Mouse (Mus musculus): Measurements from ENCODE around the gene Gm10720. TPM values are rescaled to one million over a fixed set of nuclear protein-coding genes. Genes with fewer than 3 reads are reported as not detected.
"Not testable (repeated sequence)": the region's sequence is repeated elsewhere in the genome, so short reads cannot be mapped to it uniquely, and the experiment has no call there.

Gene Gm10720
- polyA plus RNA-seq, 1 experiment from 2014 or later: not detected

DNA sequence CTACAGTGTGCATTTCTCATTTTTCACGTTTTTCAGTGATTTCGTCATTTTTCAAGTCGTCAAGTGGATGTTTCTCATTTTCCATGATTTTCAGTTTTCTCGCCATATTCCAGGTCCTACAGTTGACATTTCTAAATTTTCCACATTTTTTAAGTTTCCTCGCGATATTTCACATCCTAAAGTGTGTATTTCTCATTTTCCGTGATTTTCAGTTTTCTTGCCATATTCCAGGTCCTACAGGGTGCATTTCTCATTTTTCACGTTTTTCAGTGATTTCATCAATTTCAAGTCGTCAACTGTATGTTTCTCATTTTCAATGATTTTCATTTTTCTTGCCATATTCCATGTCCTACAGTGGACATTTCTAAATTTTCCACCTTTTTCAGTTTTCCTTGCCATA lies 1.7 kb downstream of the Gm10720 start, which contains the start of gene Gm10719:
TSS of gene Gm10719 (plus strand) at position 301 of the 400 bp plus-strand sequence.
- not testable (repeated sequence) for H3K36me3 ChIP-seq; H3K27ac ChIP-seq; ATAC-seq; H3K9ac ChIP-seq (replicated peaks); H3K4me2 ChIP-seq (replicated peaks); H3K4me3 ChIP-seq (replicated peaks); H3K27me3 ChIP-seq; H3K4me1 ChIP-seq (replicated peaks); H3K9me3 ChIP-seq
- 67% methylated on average over 1 of the region's 9 CpGs for WGBS

DNA sequence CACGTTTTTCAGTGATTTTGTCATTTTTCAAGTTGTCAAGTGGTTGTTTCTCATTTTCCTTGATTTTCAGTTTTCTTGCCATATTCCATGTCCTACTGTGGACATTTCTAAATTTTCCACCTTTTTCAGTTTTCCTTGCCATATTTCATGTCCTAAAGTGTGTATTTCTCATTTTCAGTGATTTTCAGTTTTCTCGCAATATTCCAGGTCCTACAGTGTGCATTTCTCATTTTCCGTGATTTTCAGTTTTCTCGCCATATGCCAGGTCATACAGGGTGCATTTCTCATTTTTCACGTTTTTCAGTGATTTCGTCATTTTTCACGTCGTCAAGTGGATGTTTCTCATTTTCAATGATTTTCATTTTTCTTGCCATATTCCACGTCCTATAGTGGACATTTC lies 3.5 kb downstream of the Gm10720 start:
- H3K4me3 ChIP-seq (replicated peaks); ATAC-seq; H3K9me3 ChIP-seq; H3K36me3 ChIP-seq; H3K27ac ChIP-seq; H3K27me3 ChIP-seq; H3K4me2 ChIP-seq (replicated peaks); H3K4me1 ChIP-seq (replicated peaks); H3K9ac ChIP-seq (replicated peaks): not testable (repeated sequence)
- 64% methylated on average over 9 of the region's 9 CpGs for WGBS

DNA sequence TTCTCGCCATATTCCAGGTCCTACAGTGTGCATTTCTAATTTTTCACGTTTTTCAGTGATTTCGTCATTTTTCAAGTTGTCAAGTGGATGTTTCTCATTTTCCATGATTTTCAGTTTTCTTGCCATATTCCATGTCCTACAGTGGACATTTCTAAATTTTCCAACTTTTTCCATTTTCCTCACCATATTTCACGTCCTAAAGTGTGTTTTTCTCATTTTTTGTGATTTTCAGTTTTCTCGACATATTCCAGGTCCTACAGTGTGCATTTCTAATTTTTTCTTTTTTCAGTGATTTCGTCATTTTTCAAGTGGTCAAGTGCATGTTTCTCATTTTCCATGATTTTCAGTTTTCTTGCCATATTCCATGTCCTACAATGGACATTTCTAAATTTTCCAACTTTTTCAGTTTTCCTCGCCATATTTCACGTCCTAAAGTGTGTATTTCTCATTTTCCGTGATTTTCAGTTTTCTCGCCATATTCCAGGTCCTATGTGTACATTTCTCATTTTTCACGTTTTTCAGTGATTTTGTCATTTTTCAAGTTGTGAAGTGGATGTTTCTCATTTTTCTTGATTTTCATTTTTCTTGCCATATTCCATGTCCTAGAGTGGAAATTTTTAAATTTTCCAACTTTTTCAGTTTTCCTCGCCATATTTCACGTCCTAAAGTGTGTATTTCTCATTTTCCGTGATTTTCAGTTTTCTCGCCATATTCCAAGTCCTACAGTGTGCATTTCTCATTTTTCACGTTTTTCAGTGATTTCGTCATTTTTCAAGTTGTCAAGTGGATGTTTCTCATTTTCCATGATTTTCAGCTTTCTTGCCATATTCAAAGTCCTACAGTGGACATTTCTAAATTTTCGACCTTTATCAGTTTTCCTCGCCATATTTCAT lies 4.6 kb downstream of the Gm10720 start:
- 80% methylated on average over 16 of the region's 19 CpGs for whole genome bisulfite sequencing
- peak; percentile 79 for ATAC-seq
- not testable (repeated sequence) for H3K27me3 ChIP-seq; H3K9ac ChIP-seq (replicated peaks); H3K4me2 ChIP-seq (replicated peaks); H3K4me3 ChIP-seq (replicated peaks); H3K27ac ChIP-seq; H3K36me3 ChIP-seq; H3K9me3 ChIP-seq; H3K4me1 ChIP-seq (replicated peaks)

DNA sequence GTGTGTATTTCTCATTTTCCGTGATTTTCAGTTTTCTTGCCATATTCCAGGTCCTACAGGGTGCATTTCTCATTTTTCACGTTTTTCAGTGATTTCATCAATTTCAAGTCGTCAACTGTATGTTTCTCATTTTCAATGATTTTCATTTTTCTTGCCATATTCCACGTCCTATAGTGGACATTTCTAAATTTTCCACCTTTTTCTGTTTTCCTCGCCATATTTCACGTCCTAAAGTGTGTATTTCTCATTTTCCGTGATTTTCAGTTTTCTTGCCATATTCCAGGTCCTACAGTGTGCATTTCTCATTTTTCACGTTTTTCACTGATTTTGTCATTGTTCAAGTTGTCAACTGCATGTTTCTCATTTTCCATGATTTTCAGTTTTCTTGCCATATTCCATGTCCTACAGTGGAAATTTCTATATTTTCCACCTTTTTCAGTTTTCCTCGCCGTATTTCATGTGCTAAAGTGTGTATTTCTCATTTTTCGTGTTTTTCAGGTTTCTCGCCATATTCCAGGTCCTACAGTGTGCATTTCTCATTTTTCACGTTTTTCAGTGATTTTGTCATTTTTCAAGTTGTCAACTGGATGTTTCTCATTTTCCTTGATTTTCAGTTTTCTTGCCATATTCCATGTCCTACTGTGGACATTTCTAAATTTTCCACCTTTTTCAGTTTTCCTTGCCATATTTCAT lies 7.0 kb downstream of the Gm10720 start:
- not testable (repeated sequence) for H3K27me3 ChIP-seq; H3K27ac ChIP-seq; H3K9me3 ChIP-seq; H3K4me3 ChIP-seq (replicated peaks); ATAC-seq; H3K36me3 ChIP-seq; H3K4me1 ChIP-seq (replicated peaks); H3K4me2 ChIP-seq (replicated peaks); H3K9ac ChIP-seq (replicated peaks)
- WGBS: 72% methylated on average over 11 of the region's 13 CpGs

DNA sequence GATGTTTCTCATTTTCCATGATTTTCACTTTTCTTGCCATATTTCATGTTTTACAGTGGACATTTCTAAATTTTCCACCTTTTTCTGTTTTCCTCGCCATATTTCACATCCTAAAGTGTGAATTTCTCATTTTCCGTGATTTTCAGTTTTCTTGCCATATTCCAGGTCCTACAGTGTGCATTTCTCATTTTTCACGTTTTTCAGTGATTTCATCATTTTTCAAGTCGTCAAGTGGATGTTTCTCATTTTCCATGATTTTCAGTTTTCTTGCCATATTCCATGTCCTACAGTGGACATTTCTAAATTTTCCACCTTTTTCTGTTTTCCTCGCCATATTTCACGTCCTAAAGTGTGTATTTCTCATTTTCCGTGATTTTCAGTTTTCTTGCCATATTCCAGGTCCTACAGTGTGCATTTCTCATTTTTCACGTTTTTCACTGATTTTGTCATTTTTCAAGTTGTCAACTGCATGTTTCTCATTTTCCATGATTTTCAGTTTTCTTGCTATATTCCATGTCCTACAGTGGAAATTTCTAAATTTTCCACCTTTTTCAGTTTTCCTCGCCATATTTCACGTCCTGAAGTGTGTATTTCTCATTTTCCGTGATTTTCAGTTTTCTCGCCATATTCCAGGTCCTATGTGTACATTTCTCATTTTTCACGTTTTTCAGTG lies 8.0 kb downstream of the Gm10720 start, which contains the start of gene Gm10718:
TSS of gene Gm10718 (plus strand) at position 236 of the 673 bp plus-strand sequence.
- 76% methylated on average over 12 of the region's 13 CpGs for WGBS
- H3K27ac ChIP-seq; ATAC-seq; H3K36me3 ChIP-seq; H3K27me3 ChIP-seq; H3K4me3 ChIP-seq (replicated peaks); H3K4me2 ChIP-seq (replicated peaks); H3K9me3 ChIP-seq; H3K4me1 ChIP-seq (replicated peaks); H3K9ac ChIP-seq (replicated peaks): not testable (repeated sequence)

DNA sequence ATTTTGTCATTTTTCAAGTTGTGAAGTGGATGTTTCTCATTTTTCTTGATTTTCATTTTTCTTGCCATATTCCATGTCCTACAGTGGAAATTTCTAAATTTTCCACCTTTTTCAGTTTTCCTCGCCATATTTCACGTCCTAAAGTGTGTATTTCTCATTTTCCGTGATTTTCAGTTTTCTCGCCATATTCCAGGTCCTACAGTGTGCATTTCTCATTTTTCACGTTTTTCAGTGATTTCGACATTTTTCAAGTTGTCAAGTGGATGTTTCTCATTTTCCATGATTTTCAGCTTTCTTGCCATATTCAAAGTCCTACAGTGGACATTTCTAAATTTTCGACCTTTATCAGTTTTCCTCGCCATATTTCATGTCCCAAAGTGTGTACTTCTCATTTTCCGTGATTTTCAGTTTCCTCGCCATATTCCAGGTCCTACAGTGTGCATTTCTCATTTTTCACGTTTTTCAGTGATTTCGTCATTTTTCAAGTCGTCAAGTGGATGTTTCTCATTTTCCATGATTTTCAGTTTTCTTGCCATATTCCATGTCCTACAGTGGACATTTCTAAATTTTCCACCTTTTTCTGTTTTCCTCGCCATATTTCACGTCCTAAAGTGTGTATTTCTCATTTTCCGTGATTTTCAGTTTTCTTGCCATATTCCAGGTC lies 8.7 kb downstream of the Gm10720 start:
- H3K4me1 ChIP-seq (replicated peaks); H3K27ac ChIP-seq; H3K36me3 ChIP-seq; H3K27me3 ChIP-seq; H3K4me3 ChIP-seq (replicated peaks); ATAC-seq; H3K4me2 ChIP-seq (replicated peaks); H3K9me3 ChIP-seq; H3K9ac ChIP-seq (replicated peaks): not testable (repeated sequence)
- 77% methylated on average over 16 of the region's 16 CpGs for WGBS

DNA sequence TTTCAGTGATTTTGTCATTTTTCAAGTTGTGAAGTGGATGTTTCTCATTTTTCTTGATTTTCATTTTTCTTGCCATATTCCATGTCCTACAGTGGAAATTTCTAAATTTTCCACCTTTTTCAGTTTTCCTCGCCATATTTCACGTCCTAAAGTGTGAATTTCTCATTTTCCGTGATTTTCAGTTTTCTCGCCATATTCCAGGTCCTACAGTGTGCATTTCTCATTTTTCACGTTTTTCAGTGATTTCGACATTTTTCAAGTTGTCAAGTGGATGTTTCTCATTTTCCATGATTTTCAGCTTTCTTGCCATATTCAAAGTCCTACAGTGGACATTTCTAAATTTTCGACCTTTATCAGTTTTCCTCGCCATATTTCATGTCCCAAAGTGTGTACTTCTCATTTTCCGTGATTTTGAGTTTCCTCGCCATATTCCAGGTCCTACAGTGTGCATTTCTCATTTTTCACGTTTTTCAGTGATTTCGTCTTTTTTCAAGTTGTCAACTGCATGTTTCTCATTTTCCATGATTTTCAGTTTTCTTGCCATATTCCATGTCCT lies 9.5 kb downstream of the Gm10720 start, which contains the start of gene Gm10717:
TSS of gene Gm10717 (plus strand) at position 506 of the 556 bp plus-strand sequence.
- H3K4me1 ChIP-seq (replicated peaks); ATAC-seq; H3K4me2 ChIP-seq (replicated peaks); H3K36me3 ChIP-seq; H3K4me3 ChIP-seq (replicated peaks); H3K9ac ChIP-seq (replicated peaks); H3K27ac ChIP-seq; H3K9me3 ChIP-seq; H3K27me3 ChIP-seq: not testable (repeated sequence)
- 72% methylated on average over 12 of the region's 12 CpGs for WGBS

DNA sequence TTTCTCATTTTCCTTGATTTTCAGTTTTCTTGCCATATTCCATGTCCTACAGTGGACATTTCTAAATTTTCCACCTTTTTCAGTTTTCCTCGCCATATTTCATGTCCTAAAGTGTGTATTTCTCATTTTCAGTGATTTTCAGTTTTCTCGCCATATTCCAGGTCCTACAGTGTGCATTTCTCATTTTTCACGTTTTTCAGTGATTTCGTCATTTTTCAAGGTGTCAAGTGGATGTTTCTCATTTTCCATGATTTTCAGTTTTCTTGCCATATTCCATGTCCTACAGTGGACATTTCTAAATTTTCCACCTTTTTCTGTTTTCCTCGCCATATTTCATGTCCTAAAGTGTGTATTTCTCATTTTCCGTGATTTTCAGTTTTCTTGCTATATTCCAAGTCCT lies 10.2 kb downstream of the Gm10720 start:
- ATAC-seq; H3K27me3 ChIP-seq; H3K4me1 ChIP-seq (replicated peaks); H3K27ac ChIP-seq; H3K36me3 ChIP-seq; H3K9me3 ChIP-seq; H3K9ac ChIP-seq (replicated peaks); H3K4me3 ChIP-seq (replicated peaks); H3K4me2 ChIP-seq (replicated peaks): not testable (repeated sequence)
- 73% methylated on average over 5 of the region's 6 CpGs for WGBS

DNA sequence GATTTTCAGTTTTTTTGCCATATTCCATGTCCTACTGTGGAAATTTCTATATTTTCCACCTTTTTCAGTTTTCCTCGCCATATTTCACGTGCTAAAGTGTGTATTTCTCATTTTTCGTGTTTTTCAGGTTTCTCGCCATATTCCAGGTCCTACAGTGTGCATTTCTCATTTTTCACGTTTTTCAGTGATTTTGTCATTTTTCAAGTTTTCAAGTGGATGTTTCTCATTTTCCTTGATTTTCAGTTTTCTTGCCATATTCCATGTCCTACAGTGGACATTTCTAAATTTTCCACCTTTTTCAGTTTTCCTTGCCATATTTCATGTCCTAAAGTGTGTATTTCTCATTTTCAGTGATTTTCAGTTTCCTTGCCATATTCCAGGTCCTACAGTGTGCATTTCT lies 10.7 kb downstream of the Gm10720 start:
- not testable (repeated sequence) for H3K27ac ChIP-seq; H3K36me3 ChIP-seq; H3K9ac ChIP-seq (replicated peaks); H3K4me2 ChIP-seq (replicated peaks); H3K9me3 ChIP-seq; H3K4me1 ChIP-seq (replicated peaks); H3K27me3 ChIP-seq; ATAC-seq; H3K4me3 ChIP-seq (replicated peaks)
- WGBS: 75% methylated on average over 5 of the region's 5 CpGs

DNA sequence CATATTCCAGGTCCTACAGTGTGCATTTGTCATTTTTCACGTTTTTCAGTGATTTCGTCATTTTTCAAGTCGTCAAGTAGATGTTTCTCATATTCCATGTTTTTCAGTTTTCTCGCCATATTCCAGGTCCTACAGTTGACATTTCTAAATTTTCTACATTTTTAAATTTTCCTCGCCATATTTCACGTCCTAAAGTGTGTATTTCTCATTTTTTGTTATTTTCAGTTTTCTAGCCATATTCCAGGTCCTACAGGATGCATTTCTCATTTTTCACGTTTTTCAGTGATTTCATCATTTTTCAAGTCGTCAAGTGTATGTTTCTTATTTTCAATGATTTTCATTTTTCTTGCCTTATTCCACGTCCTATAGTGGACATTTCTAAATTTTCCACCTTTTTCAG lies 11.3 kb downstream of the Gm10720 start:
- not testable (repeated sequence) for H3K9me3 ChIP-seq; H3K4me3 ChIP-seq (replicated peaks); H3K4me2 ChIP-seq (replicated peaks); ATAC-seq; H3K36me3 ChIP-seq; H3K27me3 ChIP-seq; H3K4me1 ChIP-seq (replicated peaks); H3K9ac ChIP-seq (replicated peaks); H3K27ac ChIP-seq
- WGBS: 67% methylated on average over 9 of the region's 9 CpGs

DNA sequence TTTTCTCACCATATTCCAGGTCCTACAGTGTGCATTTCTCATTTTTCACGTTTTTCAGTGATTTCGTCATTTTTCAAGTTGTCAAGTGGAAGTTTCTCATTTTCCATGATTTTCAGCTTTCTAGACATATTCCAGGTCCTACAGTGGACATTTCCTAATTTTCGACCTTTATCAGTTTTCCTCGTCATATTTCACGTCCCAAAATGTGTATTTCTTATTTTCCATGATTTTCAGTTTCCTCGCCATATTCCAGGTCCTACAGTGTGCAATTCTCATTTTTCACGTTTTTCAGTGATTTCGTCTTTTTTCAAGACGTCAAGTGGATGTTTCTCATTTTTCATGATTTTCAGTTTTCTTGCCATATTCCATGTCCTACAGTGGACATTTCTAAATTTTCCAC lies 11.7 kb downstream of the Gm10720 start:
- 75% methylated on average over 9 of the region's 9 CpGs for WGBS
- 0 out of 2 replicates have a peak, but pooled peaks have one; percentile 2 for ATAC-seq

More for the DNA sequence above, 11.7 kb downstream of the Gm10720 start:
- H3K9me3 ChIP-seq; H3K36me3 ChIP-seq; H3K4me2 ChIP-seq (replicated peaks); H3K4me3 ChIP-seq (replicated peaks); H3K9ac ChIP-seq (replicated peaks); H3K27ac ChIP-seq; H3K27me3 ChIP-seq; H3K4me1 ChIP-seq (replicated peaks): not testable (repeated sequence)

Measured in midbrain, embryonic 13.5 days (tissue).